Mouse (Mus musculus) C2C12 (cell line): ENCODE results near the gene Myt1.

ENCODE experiments used
- CTCF ChIP-seq: IDR thresholded peaks from one replicate; pipeline ENCODE4 v1.5.1; 2011; ENCODE audit not compliant: control insufficient read depth, insufficient read depth, insufficient read length
- MAX ChIP-seq: IDR thresholded peaks from one replicate; pipeline ENCODE4 v1.6.1; 2011; ENCODE audit warnings: mild to moderate bottlenecking, control low read depth
- MYOD1 ChIP-seq: IDR thresholded peaks from one replicate; pipeline ENCODE4 v1.6.1; 2011; ENCODE audit warnings: low read depth; ENCODE audit not compliant: control insufficient read depth, insufficient read length

- TF ChIP-seq CTCF = no peak
- no peak for TF ChIP-seq MYOD1
- no peak for TF ChIP-seq MAX
These were observed 103.8 kb downstream of the Myt1 start for GRCm38 (mm10) chr2:181866931-181867330.
